Comparison of ENCODE assay signal across 14 mouse cellular contexts in genomic region chr7:100622277-100622676, GRCm38 (mm10). TPM values are rescaled to one million over a fixed set of nuclear protein-coding genes. Genes with fewer than 3 reads are reported as not detected.
DNase-seq lines count a peak whose midpoint lies in the region; ATAC-seq and TF ChIP-seq lines count a peak whose summit lies in the region.
"Had no signal": no experiment of that assay in that cellular context is flagged by ENCODE, and none has a peak within 500 bp of the region (broad histone marks: within the 10 kb centered on the region; RNA-seq: fewer than 3 reads in every experiment).

No protein-coding gene starts in this region.

- no peak overlapping the region for H3K4me3 ChIP-seq in liver, adult 2 months (ENCODE audit: insufficient read depth, low read depth, low read length)
- no peak overlapping the region for H3K4me3 ChIP-seq in bone marrow, adult 2 months (replicated peaks; ENCODE audit: control insufficient read depth, low read depth, low read length)
- H3K4me3 ChIP-seq: erythroblast, embryonic 14.5 days; hindbrain, embryonic 15.5 days had no signal

- peaks cover 11% of the 10 kb centered on the region for H3K4me1 ChIP-seq in liver, adult 2 months (ENCODE audit: control insufficient read depth, insufficient read depth, low read length)
- H3K4me1 ChIP-seq in bone marrow, adult 2 months (ENCODE audit: control insufficient read depth, insufficient read depth, low read length), result no peaks in the 10 kb centered on the region
- H3K4me1 ChIP-seq: hindbrain, embryonic 15.5 days had no signal

- 68% methylated on average over 2 of the region's 2 CpGs for WGBS in liver, adult 2 months
- 67% methylated on average over 2 of the region's 2 CpGs for WGBS in bone marrow, adult 2 months

- no peak for DNase-seq in liver, adult 2 months (ENCODE audit: extremely low read depth, low read depth, low spot score)
- DNase-seq in liver, result no peak
- no peak for DNase-seq in cerebellum, postnatal 36 days
- DNase-seq in natural killer cell, adult 2 months (ENCODE audit: low spot score in 2 of 2), result no peak
- DNase-seq: cerebellum, postnatal 10 days; heart, adult 11 months; right cerebral cortex, postnatal 14 days; thymus, postnatal 36 days had no signal

- peaks cover 15% of the 10 kb centered on the region; the same call in 1 of the 2 replicates for H3K79me2 ChIP-seq in liver, adult 2 months (ENCODE audit: control insufficient read depth, insufficient read depth, low read length)

- H3K36me3 ChIP-seq in liver, adult 2 months (ENCODE audit: control insufficient read depth, insufficient read depth, low read length), result no peaks in the 10 kb centered on the region; the same call in 1 of the 2 replicates

- TF ChIP-seq POLR2A in liver, adult 2 months (IDR thresholded peaks at IDR 0.05; ENCODE audit: extremely low read depth, insufficient read depth, low read length), result no peak
- no peak for TF ChIP-seq POLR2A in bone marrow, adult 2 months (IDR thresholded peaks at IDR 0.05; ENCODE audit: borderline replicate concordance, control insufficient read depth, low read depth, low read length)

- peak; percentile 12; the same call in 1 of the 2 replicates for TF ChIP-seq CTCF in liver, adult 2 months (IDR thresholded peaks at IDR 0.05; ENCODE audit: low read depth, low read length)
- peak; percentile 30; the same call in 1 of the 2 replicates for TF ChIP-seq CTCF in bone marrow, adult 2 months (IDR thresholded peaks at IDR 0.05; ENCODE audit: control insufficient read depth, insufficient read depth, low read length)

- H3K27ac ChIP-seq in liver, adult 2 months (replicated peaks; ENCODE audit: insufficient read depth, low read depth, low read length), result no peak overlapping the region
- no peak overlapping the region for H3K27ac ChIP-seq in bone marrow, adult 2 months (ENCODE audit: control insufficient read depth, insufficient read depth, low read depth, low read length, poor library complexity)
- H3K27ac ChIP-seq: hindbrain, embryonic 15.5 days had no signal

- no peaks in the 10 kb centered on the region for H3K27me3 ChIP-seq in liver, adult 2 months (ENCODE audit: control insufficient read depth, insufficient read depth, low read length)
- H3K27me3 ChIP-seq: hindbrain, embryonic 15.5 days had no signal

- H3K9ac ChIP-seq in liver, adult 2 months (ENCODE audit: low read depth, low read length), result no peak overlapping the region
- H3K9ac ChIP-seq: hindbrain, embryonic 15.5 days had no signal

- ATAC-seq in CD4-positive, CD25-positive, alpha-beta regulatory T cell, adult 4 months, result peak; percentile 60
- ATAC-seq in megakaryocyte-erythroid progenitor cell, adult 5-6 weeks (replicated peaks; ENCODE audit: low FRiP score, low TSS enrichment, poor library complexity, severe bottlenecking), result peak; percentile 89
- ATAC-seq in cerebellum, adult (ENCODE audit: insufficient number of reproducible peaks, low FRiP score, low TSS enrichment), result no peak

RNA-seq across cellular contexts. Expression of gene Mrpl48, which starts 14.2 kb away (rescaled TPM):
- 24.6 and 29.1 TPM in 2 replicates for total RNA-seq in liver, adult 2 months (2014; rRNA removed)
- polyA plus RNA-seq in liver, adult 2 months (2012; rRNA removed), result 9.4 and 9.5 TPM in 2 replicates
- polyA plus RNA-seq in CD4-positive, CD25-positive, alpha-beta regulatory T cell, adult 4 months (2017; shearing (Covaris generic)), result 10 to 100 TPM; 74.2 to 77.0 TPM
- polyA plus RNA-seq in bone marrow, adult 2 months (2011; ENCODE audit: insufficient read depth, insufficient read length, low replicate concordance, missing spikeins), result 23.2 and 37.9 TPM in 2 replicates
- total RNA-seq in megakaryocyte-erythroid progenitor cell, adult 5-6 weeks (2014; fragmentation: Nextera tagmentation), result 50.3 and 57.1 TPM in 2 replicates
- total RNA-seq in megakaryocyte-erythroid progenitor cell, adult 5-6 weeks (2017), result 93.1 and 138 TPM in 2 replicates

RNA-seq across cellular contexts. Expression of gene Rab6a, which starts 15.1 kb away (rescaled TPM):
- 30.4 and 33.0 TPM in 2 replicates for total RNA-seq in liver, adult 2 months (2014; rRNA removed)
- 13.2 and 13.5 TPM in 2 replicates for polyA plus RNA-seq in liver, adult 2 months (2012; rRNA removed)
- polyA plus RNA-seq in CD4-positive, CD25-positive, alpha-beta regulatory T cell, adult 4 months (2017; shearing (Covaris generic)), result 10 to 100 TPM in 1 of 2 experiments, 1 to 10 TPM in 1; 8.8 to 15.4 TPM
- polyA plus RNA-seq in bone marrow, adult 2 months (2011; ENCODE audit: insufficient read depth, insufficient read length, low replicate concordance, missing spikeins), result 24.9 and 34.8 TPM in 2 replicates
- 35.0 and 46.8 TPM in 2 replicates for total RNA-seq in megakaryocyte-erythroid progenitor cell, adult 5-6 weeks (2014; fragmentation: Nextera tagmentation)
- 50.5 and 53.1 TPM in 2 replicates for total RNA-seq in megakaryocyte-erythroid progenitor cell, adult 5-6 weeks (2017)

RNA-seq across cellular contexts. Expression of gene Plekhb1, which starts 39.9 kb away (rescaled TPM):
- 10.4 and 22.3 TPM in 2 replicates for total RNA-seq in liver, adult 2 months (2014; rRNA removed)
- polyA plus RNA-seq in liver, adult 2 months (2012; rRNA removed), result 37.6 and 41.4 TPM in 2 replicates
- under 1 TPM; 0.35 to 0.98 TPM for polyA plus RNA-seq in CD4-positive, CD25-positive, alpha-beta regulatory T cell, adult 4 months (2017; shearing (Covaris generic))
- 3.3 TPM in 1 of 2 replicates, not detected in the other for polyA plus RNA-seq in bone marrow, adult 2 months (2011; ENCODE audit: insufficient read depth, insufficient read length, low replicate concordance, missing spikeins)
- not detected in 2 replicates for total RNA-seq in megakaryocyte-erythroid progenitor cell, adult 5-6 weeks (2014; fragmentation: Nextera tagmentation)
- 0.05 TPM in 1 of 2 replicates, not detected in the other for total RNA-seq in megakaryocyte-erythroid progenitor cell, adult 5-6 weeks (2017)
- polyA plus RNA-seq: erythroblast, embryonic 14.5 days had no signal
